Mouse (Mus musculus): ENCODE measurements around the gene Golph3.

DNA sequence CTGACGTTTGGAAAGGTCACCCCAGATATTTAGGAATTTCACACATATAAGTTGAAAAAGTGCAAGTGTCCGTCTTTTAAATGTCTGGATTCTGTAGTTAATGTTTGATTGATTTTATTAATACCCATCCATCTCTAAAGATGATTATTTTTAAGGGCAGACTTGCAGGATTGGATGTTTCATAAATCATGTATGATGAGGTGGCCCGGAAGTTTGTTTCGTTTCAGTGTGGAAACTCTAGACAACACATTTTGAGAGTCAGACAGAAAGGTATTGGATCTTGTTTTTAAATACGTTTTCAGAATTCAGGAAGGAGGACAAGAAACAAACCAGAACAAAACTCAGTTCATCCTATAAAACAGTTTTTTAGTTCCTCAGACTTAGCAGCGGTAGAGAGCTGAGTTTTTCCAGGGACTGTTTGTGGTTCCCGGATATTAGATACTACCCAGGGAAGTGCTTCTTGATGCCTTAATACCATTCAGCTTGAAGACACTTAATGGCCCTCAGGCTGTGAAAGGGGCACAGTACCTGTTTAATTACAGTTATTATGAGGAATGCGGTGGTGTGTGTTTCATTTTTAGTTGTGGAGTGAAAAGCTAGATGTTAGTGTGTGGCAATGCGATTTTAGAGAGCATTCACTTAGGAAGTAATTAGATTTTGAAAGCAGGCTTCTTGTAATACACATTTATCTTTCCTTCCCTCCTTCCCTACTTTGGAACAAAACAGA lies 1.6 kb downstream of the Golph3 start:
- TF ChIP-seq TCF3 (IDR thresholded peaks at IDR 0.05; ENCODE audit: insufficient read length, low read depth) (no peak), E2F4 (IDR thresholded peaks at IDR 0.05; ENCODE audit: insufficient read depth) (no peak), TCF12 (IDR thresholded peaks at IDR 0.05; ENCODE audit: insufficient read depth, poor library complexity, severe bottlenecking) (no peak), MYOD1 (IDR thresholded peaks at IDR 0.05; ENCODE audit: control insufficient read depth in 1 of 3, insufficient read length in 2 of 3, low read depth in 2 of 3) (no peak), USF1 (IDR thresholded peaks at IDR 0.05; ENCODE audit: low read depth) (no peak), POLR2A (IDR thresholded peaks at IDR 0.05; ENCODE audit: insufficient read length, low read depth) (no peak)

Measured in myocyte (in vitro differentiated cells).